Mouse (Mus musculus) heart, adult 11 months (tissue): Measurements from ENCODE around the gene Gm10073.

Source experiments
- DNase-seq: peaks from one replicate; pipeline ENCODE4 v3.0.0; 2022

Gm10073 gene

DNA sequence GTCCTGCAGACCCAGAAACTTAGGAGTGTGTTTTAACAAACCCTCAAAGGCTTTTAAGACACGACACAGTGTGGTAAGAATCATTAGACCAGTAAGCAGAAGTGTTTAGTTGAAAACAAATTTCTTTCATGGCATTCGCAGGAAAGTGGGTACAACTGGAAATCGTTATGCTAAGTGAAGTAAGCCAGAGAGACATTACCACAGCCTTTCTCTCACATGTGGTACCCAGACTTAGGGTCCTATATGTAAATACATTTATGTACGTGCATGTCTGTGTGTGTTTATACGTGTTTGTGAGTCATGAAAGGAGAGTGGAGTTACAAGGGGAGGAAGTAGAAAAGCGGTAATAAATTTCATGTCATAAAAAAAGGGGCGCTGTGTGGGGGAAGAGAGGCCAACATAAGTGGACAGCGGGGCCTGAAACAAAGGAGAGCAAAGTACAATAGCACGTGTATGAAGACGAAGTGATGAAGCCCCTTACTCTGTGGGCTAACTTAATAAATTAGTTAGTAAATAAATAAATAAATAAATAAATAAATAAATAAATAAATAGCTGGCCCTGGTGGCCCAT, 24.8 kb downstream of the Gm10073 start:
- DNase-seq: no peak

DNA sequence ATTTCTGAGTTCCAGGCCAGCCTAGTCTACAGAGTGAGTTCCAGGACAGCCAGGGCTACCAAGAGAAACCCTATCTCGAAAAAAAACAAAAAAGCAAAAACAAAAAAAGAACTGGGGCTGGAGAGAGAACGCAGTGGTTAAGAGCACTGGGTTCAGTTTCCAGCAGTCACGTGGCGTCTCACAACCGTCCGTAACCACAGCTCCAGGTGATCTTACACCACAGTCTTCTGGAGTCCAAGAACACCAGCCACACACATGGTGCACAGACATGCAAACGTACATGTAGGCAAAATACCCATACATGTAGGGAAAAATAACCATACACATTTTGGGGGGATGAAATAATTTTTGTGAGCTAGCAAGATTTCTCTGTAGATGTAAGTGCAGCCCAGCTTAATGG, 26.5 kb downstream of the Gm10073 start:
- DNase-seq: no peak

DNA sequence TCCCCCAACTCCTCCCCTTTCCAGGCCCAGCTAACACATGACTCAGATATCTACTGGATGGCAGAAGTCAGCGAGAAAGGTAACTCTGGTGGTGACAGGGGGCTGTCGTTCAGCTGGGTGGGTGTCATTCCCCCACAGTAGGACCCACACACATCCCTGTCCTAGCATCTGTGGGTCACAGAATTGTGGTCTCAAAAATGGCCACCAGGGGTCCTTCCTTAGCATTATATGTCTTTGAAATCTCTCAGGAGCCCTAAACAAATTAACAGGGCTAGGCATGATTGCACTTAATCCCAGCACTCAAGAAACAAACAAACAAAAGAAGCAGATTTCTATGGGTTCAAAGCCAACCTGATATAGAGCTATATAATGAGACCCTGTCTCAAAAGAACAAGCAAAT, 28.1 kb downstream of the Gm10073 start:
- no peak for DNase-seq

DNA sequence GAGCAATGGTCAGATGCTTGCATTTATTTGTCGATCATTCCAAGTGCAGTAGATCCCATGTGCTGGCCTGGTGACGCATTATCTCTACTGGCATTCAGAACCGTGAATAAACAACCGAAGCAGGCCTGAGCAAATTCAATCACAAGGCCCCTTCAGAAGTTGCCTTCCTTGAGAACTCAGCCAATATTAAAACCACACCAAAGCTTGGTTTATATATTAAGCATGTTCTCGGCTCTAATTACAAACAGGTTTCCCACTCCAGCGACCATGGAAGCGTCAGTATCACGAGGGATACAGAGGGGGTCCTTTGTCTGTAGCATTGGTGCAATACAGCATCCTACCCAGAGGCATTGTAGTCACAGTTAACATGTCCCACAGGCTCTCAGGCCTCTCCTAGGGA, 30.2 kb downstream of the Gm10073 start:
- no peak for DNase-seq

DNA sequence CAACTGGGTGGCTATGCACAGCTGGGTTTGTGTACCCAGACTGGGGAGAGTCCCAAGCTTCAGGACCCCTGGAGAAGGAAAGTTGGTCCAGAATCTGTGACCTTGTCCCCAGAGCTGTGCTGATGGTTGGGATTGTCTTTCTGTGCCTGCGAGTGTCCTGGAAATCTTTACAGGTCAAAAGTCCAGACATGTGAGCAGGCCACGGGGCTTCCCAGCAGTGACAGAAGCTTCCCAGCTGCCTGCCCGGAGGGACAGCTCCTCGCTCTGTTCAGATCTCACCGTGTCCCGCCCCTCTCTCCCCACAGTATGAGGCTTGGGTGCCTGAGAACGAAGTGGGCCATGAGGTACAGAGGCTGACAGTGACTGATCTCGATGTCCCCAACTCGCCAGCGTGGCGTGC, 32.3 kb downstream of the Gm10073 start:
- no peak for DNase-seq

DNA sequence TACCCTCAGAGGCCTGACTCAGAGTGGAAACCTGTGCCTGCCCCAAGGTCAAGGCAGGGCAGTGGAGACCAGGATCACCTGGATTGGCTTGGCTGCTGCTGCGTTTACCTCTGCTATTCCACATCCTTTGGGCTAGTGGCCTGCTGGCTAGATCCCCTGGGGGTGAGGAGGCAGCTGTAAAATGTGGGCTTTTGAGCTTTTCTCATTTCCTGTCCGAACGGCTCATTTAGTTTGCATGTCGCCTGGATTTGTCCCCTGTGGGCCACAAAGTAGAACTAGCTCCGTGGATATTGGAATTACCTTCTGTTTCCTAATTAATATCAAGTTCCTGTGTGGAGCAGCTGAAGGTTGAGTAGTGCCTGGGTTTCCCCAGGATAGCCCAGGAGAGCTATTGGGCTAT, 34.1 kb downstream of the Gm10073 start:
- DNase-seq: no peak

DNA sequence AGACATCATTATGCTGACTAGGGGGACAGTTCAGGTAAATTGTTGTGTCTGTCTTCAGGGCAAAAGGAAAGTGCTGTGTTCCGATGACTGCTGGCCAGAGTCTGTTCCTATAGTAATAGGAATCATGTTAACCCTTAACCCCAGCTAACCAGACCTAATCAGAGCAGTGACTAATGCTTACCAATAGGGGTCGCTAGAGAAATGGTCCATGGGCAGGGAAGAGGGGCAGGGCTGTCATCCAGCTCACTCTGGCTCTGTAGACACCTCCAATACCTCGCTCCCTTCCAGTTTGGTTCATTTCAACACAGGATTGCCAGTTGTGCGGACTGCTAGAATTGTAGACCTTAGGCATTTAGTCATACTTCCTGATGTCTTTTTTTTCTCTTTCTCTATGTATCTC, 37.8 kb downstream of the Gm10073 start:
- DNase-seq: no peak

DNA sequence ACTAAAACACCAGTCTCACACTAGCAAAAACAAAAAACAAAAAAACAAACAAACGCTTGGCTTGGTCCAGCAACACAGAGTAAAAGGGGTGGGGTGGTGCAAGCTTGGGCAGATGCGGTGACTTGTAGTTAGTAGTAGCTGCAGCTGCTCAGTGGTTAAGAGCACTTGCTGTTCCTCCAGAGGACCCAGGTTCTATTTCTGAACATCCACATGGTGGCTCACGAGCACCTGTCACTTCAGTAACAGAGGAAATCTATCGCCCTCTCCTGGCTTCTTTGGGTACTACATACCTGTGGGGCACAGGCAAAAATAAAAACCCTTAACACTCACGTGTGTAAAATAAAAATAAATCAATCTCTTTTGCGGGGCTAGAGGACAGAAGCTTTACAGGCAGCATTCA, 38.8 kb downstream of the Gm10073 start:
- no peak for DNase-seq

DNA sequence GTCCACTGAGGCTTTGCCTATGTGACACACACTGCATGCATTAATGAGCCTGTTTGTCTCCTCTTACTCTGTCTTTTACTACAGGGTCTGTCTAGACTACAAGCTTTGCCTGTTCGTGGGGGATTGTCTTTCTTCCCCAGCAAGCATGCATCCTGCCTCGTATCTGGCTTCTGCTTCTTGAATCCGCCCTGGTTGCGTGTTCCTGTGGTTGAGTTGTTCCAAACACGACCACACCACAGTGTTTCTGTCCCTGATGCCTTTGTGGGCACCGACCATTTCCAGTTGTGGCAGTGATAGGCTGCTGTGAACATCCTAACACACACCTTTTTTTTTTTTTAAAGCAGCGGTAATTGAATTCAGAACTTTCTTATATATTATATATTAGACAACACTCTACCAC, 39.6 kb downstream of the Gm10073 start:
- DNase-seq: no peak

DNA sequence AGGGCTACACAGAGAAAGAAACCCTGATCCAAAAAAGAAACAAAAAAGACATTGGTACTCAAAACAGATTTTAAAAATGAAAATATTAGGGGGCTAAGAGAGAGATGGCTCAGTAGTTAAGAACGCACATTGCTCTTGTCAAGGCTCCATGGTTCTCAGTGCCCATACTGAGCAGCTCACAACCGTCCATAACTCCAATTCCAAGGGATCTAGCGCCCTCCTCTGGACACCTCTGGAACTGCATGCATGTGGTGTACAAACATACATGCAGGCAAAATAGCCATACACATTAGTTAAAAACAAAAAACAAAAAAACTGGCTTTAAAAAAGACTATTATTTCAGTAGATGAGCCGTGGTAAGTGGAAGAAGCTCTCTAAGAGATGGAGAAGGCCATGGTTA, 42.7 kb downstream of the Gm10073 start:
- no peak for DNase-seq

DNA sequence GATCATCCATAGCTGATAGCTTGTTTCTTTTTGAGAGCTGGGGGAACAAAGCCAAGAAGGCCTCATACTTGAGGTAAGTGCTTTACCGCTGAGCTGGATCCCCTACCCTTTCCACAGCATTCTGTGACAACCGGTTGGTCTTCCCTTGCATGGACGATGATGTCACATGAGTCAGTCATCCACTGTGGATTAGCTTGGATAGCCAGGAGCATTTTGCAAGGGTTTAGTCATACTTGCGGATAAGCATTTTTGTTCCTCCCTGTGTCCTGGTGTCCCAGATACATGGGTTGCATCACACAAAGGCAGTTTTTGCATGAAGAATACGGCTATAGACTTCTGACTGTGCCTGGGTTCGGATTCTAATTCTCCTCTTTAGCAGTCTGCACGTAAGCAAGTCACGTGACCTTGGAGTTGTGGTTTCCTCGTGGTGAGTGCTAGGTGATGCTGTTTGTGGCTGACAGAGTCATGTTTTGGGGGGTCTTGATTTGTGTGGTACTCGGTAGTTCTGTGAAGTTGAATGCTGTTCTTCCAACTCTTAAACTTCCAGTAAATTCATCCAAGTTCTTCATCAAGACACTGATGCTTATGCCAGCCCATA, 43.3 kb downstream of the Gm10073 start:
- DNase-seq: no peak

DNA sequence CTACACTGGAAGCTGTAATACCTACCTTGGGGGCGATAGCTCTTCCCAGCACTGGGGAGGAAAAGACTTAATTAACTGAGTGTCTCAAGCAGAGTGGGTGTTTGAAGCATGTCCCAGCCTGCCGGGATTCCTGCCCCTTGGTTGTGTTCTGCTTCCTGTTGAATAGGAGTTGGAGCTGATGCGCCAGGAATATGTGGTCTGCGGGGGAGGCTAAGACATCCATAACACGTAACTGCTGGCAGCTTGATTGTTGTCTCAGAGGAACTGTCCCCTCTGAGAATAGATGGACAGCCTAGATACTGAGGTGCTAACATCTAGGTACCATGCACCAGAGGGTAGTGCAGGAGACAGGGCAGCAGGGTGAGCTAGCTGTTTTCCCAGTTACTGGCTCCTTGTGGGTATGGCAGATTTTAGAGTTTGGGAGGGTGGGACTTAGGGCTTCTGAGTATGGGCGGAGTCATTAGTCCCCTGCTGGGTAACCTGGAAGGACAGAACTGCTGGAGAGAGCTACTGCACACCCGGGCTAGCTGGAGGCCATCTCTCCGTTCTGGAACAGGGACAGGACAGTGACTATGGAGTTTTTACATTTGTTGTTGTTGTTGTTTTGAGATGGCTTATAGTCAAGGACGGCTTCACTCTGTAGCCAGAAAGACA, 44.5 kb downstream of the Gm10073 start:
- no peak for DNase-seq

DNA sequence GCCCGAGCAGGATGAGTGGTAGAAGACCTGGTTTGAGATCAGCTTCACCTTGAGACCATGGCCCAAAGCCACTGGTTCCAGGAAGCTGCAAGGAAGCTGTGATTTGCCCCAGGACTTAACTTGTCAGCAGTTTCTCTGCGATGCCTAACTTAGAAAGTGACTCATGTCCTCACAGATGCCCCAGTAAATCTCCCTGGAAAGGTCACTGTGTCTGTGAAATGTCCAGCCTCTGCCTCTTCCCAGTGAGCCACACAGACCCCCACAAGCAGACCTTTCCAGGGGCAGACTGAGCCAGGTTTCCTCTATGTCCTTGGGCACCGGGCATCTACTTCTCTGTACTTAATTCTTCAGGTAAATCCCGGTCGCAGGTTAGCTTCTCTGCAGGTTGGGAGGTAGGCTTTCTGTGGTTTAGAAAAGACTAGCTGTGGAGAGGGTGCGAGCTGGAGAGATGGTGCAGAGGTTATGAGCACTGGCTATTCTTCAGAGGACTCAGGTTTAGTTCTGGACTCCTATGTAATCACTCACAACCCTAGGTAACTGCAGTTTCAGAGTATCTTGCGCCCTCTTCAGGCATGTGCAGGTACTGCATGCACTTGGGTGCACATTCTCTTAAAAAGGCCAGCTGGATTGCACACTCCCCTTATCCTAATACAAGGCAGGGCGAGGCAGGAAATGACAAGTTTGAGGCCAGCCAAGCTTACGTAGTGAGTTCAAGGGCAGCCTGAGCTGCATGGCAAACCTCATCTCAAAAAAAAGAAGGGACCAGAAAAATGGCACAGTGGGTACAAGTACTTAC, 45.8 kb downstream of the Gm10073 start:
- DNase-seq: no peak

DNA sequence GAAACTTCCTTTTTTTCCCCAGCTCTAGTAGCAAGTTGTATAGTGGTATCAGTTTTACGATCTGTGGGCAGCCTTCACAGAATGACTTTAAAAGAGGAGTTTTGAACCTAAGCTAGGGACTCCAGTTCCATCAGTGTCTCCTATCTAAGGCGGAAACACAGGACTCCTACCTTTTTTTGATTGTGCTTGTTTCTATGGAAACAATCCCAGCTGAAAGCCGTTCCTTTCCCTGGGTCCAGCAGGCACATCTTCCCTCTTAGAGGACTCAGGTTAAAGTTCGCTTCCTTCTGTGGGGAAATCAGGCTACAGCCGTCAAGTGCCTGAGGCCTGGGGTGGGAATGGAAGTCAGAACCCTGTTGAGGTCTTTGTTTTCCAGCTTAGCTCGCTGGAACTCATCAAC, 46.5 kb downstream of the Gm10073 start:
- DNase-seq: no peak
